In the genomic region with DNA sequence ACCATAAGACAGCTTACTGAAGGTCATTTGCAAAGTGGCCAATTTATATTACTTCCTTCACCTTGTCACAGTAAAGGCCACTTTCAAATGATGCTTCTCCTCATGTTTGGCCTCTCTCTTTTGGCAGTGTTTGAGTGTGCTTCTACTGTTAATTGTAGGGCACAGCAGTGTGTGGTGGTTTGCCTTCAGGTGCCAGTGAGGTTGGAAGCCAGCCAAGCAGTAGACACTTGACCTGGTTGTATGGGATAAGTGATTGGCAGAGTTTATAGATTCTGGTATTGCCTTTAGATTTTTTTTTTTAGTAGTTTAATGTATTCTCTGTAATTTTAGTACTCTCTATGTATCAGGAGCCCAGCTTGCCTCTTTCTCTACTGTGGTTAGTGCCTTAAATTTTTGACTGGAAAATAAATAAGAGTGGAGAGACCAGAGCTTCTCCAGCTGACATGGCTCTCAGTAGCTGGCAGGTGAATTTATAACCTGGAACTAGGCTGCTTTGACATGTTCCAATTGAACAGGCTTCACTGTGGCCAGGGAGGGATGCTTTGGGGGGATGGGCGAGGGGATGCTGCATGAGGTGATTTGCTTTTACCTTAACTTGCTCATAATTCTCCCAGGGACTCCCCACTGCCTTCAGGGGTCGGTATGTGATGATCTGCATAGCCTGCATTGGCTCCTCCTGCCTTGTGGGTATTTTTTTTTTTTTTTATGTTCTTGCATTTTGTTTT, we compare ENCODE assay signal across 19 mouse cellular contexts.
A peak's percentile ranks its signal among the peaks of the same experiment; 100 is the strongest.
DNase-seq lines count a peak whose midpoint lies in the region; ATAC-seq lines count a peak whose summit lies in the region.
"Had no signal": no experiment of that assay in that cellular context is flagged by ENCODE, and none has a peak within 500 bp of the region (broad histone marks: within the 10 kb centered on the region; RNA-seq: fewer than 3 reads in every experiment).

No protein-coding gene starts in this region.

- 40% methylated on average over 2 of the region's 2 CpGs for WGBS in kidney, embryonic 16.5 days

- no peaks in the 10 kb centered on the region for H3K36me3 ChIP-seq in kidney, embryonic 16.5 days (ENCODE audit: insufficient read depth, low read length)
- H3K36me3 ChIP-seq: embryonic facial prominence, embryonic 15.5 days; forebrain, embryonic 10.5 days; heart, embryonic 12.5 days; hindbrain, embryonic 10.5 days had no signal

- H3K27me3 ChIP-seq in kidney, embryonic 16.5 days (ENCODE audit: insufficient read depth, low read length), result no peaks in the 10 kb centered on the region
- H3K27me3 ChIP-seq: embryonic facial prominence, embryonic 15.5 days; heart, embryonic 12.5 days had no signal

- H3K9me3 ChIP-seq in kidney, embryonic 16.5 days (ENCODE audit: low read length), result no peaks in the 10 kb centered on the region
- H3K9me3 ChIP-seq: embryonic facial prominence, embryonic 15.5 days; forebrain, embryonic 10.5 days; heart, embryonic 12.5 days; hindbrain, embryonic 10.5 days had no signal

- H3K4me2 ChIP-seq in kidney, embryonic 16.5 days (replicated peaks; ENCODE audit: low read depth, low read length), result no peak overlapping the region
- H3K4me2 ChIP-seq: embryonic facial prominence, embryonic 15.5 days; heart, embryonic 12.5 days; hindbrain, embryonic 14.5 days had no signal

- H3K27ac ChIP-seq in kidney, embryonic 16.5 days (ENCODE audit: low read length), result no peak overlapping the region
- H3K27ac ChIP-seq: embryonic facial prominence, embryonic 15.5 days; forebrain, embryonic 10.5 days; gastrocnemius, adult 2 months; hindbrain, embryonic 10.5 days; hindbrain, embryonic 14.5 days had no signal

- ATAC-seq in kidney, embryonic 16.5 days (ENCODE audit: low FRiP score, low TSS enrichment), result no peak
- ATAC-seq: forebrain, embryonic 14.5 days had no signal

- H3K4me3 ChIP-seq in kidney, embryonic 16.5 days (ENCODE audit: low read length), result no peak overlapping the region
- H3K4me3 ChIP-seq: embryonic facial prominence, embryonic 15.5 days; erythroblast, embryonic 14.5 days; forebrain, embryonic 10.5 days; gastrocnemius, adult 2 months; heart, embryonic 12.5 days; hindbrain, embryonic 10.5 days had no signal

- H3K4me1 ChIP-seq in kidney, embryonic 16.5 days (ENCODE audit: insufficient read depth, low read length), result no peaks in the 10 kb centered on the region
- H3K4me1 ChIP-seq: embryonic facial prominence, embryonic 15.5 days; forebrain, embryonic 10.5 days; heart, embryonic 12.5 days; hindbrain, embryonic 10.5 days had no signal

- DNase-seq in cerebellum, postnatal 10 days, result peak; percentile 79 to 81
- no peak for DNase-seq in cerebellum, adult 8-10 months
- DNase-seq in kidney, postnatal 10 days, result peak; percentile 20
- peak; percentile 10 for DNase-seq in lung, postnatal 36 days
- DNase-seq in lung, postnatal 25 days (ENCODE audit: low spot score), result no peak
- DNase-seq in layer of hippocampus, postnatal 25 days (ENCODE audit: extremely low spot score in 1 of 2, low spot score in 1 of 2), result no peak
- DNase-seq: adrenal gland, adult 2 months; adrenal gland, postnatal 25 days; embryo, embryonic 11 days; gastrocnemius, adult 2 months; gastrocnemius, postnatal 25 days had no signal

- H3K9ac ChIP-seq in kidney, embryonic 16.5 days (replicated peaks; ENCODE audit: low read length), result no peak overlapping the region
- H3K9ac ChIP-seq: embryonic facial prominence, embryonic 15.5 days; heart, embryonic 12.5 days; hindbrain, embryonic 14.5 days had no signal

Comparison
In these comparisons a context has a peak if more than half of its experiments do, and no peak if none do; other contexts are left out.
1. DNase-seq: peak in cerebellum, postnatal 10 days (2 of 2), kidney, postnatal 10 days (single experiment) and lung, postnatal 36 days (single experiment); none in cerebellum, adult 8-10 months (single experiment), lung, postnatal 25 days (single experiment) and layer of hippocampus, postnatal 25 days (0 of 2).